Mouse (Mus musculus): ENCODE measurements around the gene Daam2.
"Not testable (repeated sequence)": the region's sequence is repeated elsewhere in the genome, so short reads cannot be mapped to it uniquely, and the experiment has no call there.

Daam2 gene

GRCm38 (mm10) chr17:49481876-49482275 is 82.3 kb downstream of the Daam2 start:
- DNase-seq (ENCODE audit: low spot score in 2 of 2): no peak

GRCm38 (mm10) chr17:49477370-49477769 is 86.8 kb downstream of the Daam2 start:
- no peak for DNase-seq (ENCODE audit: low spot score in 2 of 2)

GRCm38 (mm10) chr17:49475174-49475573 is 89.0 kb downstream of the Daam2 start:
- DNase-seq (ENCODE audit: low spot score in 2 of 2): no peak

- DNase-seq (ENCODE audit: low spot score in 2 of 2): no peak
Observed at GRCm38 (mm10) chr17:49474051-49474450, 90.1 kb downstream of the Daam2 start.

- no peak for DNase-seq (ENCODE audit: low spot score in 2 of 2)
Observed at GRCm38 (mm10) chr17:49472626-49473025, 91.5 kb downstream of the Daam2 start.

- peak; percentile 71 to 78 for DNase-seq (ENCODE audit: low spot score in 2 of 2)
Observed at GRCm38 (mm10) chr17:49468223-49468622, 95.9 kb downstream of the Daam2 start.

GRCm38 (mm10) chr17:49464884-49465283 is 99.3 kb downstream of the Daam2 start:
- DNase-seq (ENCODE audit: low spot score in 2 of 2): no peak

GRCm38 (mm10) chr17:49458386-49458785 is 105.8 kb downstream of the Daam2 start:
- DNase-seq (ENCODE audit: low spot score in 2 of 2): no peak

- DNase-seq (ENCODE audit: low spot score in 2 of 2): no peak
Observed at GRCm38 (mm10) chr17:49457833-49458232, 106.3 kb downstream of the Daam2 start.

GRCm38 (mm10) chr17:49456334-49456733 is 107.8 kb downstream of the Daam2 start:
- no peak for DNase-seq (ENCODE audit: low spot score in 2 of 2)

- no peak for DNase-seq (ENCODE audit: low spot score in 2 of 2)
Observed at GRCm38 (mm10) chr17:49450922-49451321, 113.2 kb downstream of the Daam2 start.

GRCm38 (mm10) chr17:49449230-49449608 is 114.9 kb downstream of the Daam2 start:
- no peak for DNase-seq (ENCODE audit: low spot score in 2 of 2)

GRCm38 (mm10) chr17:49448570-49449229 is 115.4 kb downstream of the Daam2 start:
- no peak for DNase-seq (ENCODE audit: low spot score in 2 of 2)

- DNase-seq (ENCODE audit: low spot score in 2 of 2): not testable (repeated sequence)
Observed at GRCm38 (mm10) chr17:49442841-49443240, 121.3 kb downstream of the Daam2 start.

- no peak for DNase-seq (ENCODE audit: low spot score in 2 of 2)
Observed at GRCm38 (mm10) chr17:49440331-49441130, 123.6 kb downstream of the Daam2 start.

GRCm38 (mm10) chr17:49439706-49440105 is 124.4 kb downstream of the Daam2 start:
- DNase-seq (ENCODE audit: low spot score in 2 of 2): no peak

- no peak for DNase-seq (ENCODE audit: low spot score in 2 of 2)
Observed at GRCm38 (mm10) chr17:49438822-49439574, 125.1 kb downstream of the Daam2 start.

GRCm38 (mm10) chr17:49437306-49437705 is 126.8 kb downstream of the Daam2 start:
- not testable (repeated sequence) for DNase-seq (ENCODE audit: low spot score in 2 of 2)

GRCm38 (mm10) chr17:49436631-49437030 is 127.5 kb downstream of the Daam2 start:
- no peak for DNase-seq (ENCODE audit: low spot score in 2 of 2)

- DNase-seq (ENCODE audit: low spot score in 2 of 2): no peak
Observed at GRCm38 (mm10) chr17:49435081-49435480, 129.1 kb downstream of the Daam2 start.

GRCm38 (mm10) chr17:49434236-49434635 is 129.9 kb downstream of the Daam2 start:
- no peak for DNase-seq (ENCODE audit: low spot score in 2 of 2)

GRCm38 (mm10) chr17:49433071-49433470 is 131.1 kb downstream of the Daam2 start:
- DNase-seq (ENCODE audit: low spot score in 2 of 2): no peak

All from frontal cortex, postnatal 25 days (tissue).